Mouse (Mus musculus): ENCODE data around the gene Vmn1r18.
"Not testable (repeated sequence)": the region's sequence is repeated elsewhere in the genome, so short reads cannot be mapped to it uniquely, and the experiment has no call there.

Vmn1r18 gene

GRCm38 (mm10) chr6:57395683-57396082 lies at the start of gene Vmn1r18:
Gene Vmn1r18, minus strand, starts transcription at chr6:57395783.
- no peak for DNase-seq (ENCODE audit: low spot score)

GRCm38 (mm10) chr6:57431196-57431595 lies 35.6 kb upstream of the Vmn1r18 start:
- no peak for DNase-seq (ENCODE audit: low spot score)

- DNase-seq (ENCODE audit: low spot score) = no peak
These were observed 33.0 kb upstream of the Vmn1r18 start, which contains the start of gene Vmn1r20 for GRCm38 (mm10) chr6:57428630-57429029. Gene Vmn1r20, plus strand, starts transcription at chr6:57428930.

- not testable (repeated sequence) for DNase-seq (ENCODE audit: low spot score)
These were observed 7.9 kb upstream of the Vmn1r18 start, which contains the start of gene Vmn1r19 for GRCm38 (mm10) chr6:57403480-57403879. Gene Vmn1r19, plus strand, starts transcription at chr6:57403780.

- DNase-seq (ENCODE audit: low spot score) = no peak
These were observed 28.1 kb downstream of the Vmn1r18 start for GRCm38 (mm10) chr6:57367496-57367895.

- not testable (repeated sequence) for DNase-seq (ENCODE audit: low spot score)
These were observed 29.7 kb downstream of the Vmn1r18 start for GRCm38 (mm10) chr6:57365866-57366265.

- DNase-seq (ENCODE audit: low spot score) = no peak
These were observed 32.0 kb downstream of the Vmn1r18 start, which contains the start of gene Vmn1r17 for GRCm38 (mm10) chr6:57363627-57364026. Gene Vmn1r17, minus strand, starts transcription at chr6:57363727.

- no peak for DNase-seq (ENCODE audit: low spot score)
These were observed 38.7 kb downstream of the Vmn1r18 start for GRCm38 (mm10) chr6:57356864-57357263.

GRCm38 (mm10) chr6:57329394-57329793 lies 66.2 kb downstream of the Vmn1r18 start, which contains the start of gene Vmn1r16:
Gene Vmn1r16, minus strand, starts transcription at chr6:57329494.
- no peak for DNase-seq (ENCODE audit: low spot score)
